Mouse (Mus musculus) heart, postnatal 36 days (tissue): Measurements from ENCODE around the gene Atg4c. TPM values are rescaled to one million over a fixed set of nuclear protein-coding genes. Genes with fewer than 3 reads are reported as not detected.
A peak's percentile ranks its signal among the peaks of the same experiment; 100 is the strongest.

Experiments
- DNase-seq, 2 experiments: peaks; one replicate each; pipeline ENCODE4 v3.0.0; 2021 to 2022
- intact Hi-C: fragments of 180-260 bp; cut with DNase I; formaldehyde crosslinking; loops from one replicate; pipeline ENCODE4 v1.15.1; 2025
- total RNA-seq, 2 experiments: library from RNA; stranded (reverse); gene quantifications; 2 replicates each; pipeline ENCODE4 v1.2.3; 2021

Atg4c gene
- total RNA-seq, 2 experiments from 2014 or later = 4.6 to 5.5 TPM

DNA sequence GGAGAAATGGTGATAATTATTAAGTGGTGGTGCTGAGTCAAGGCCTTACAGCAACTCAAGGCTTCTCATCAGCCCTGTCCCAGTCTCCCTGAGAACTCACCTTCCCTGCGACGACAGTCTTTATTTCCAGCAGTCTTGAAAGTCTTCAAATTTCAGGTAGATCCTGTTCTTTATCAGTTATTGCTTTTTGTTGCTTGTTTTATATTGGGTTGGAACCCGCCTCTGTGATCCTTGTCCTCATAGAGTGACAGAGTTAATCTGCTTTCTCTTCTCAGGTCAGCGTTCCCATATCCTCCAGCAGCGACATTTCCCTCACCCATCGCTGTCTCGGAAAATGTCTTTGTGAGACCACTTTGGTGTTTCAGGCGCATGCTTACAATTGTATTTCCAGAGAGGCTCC lies 56.1 kb downstream of the Atg4c start:
- intact Hi-C loops = no loop called here
- DNase-seq = no peak

GRCm38 (mm10) chr4:99252957-99253356 lies 59.2 kb downstream of the Atg4c start:
- intact Hi-C loops = no loop called here
- DNase-seq = no peak

DNA sequence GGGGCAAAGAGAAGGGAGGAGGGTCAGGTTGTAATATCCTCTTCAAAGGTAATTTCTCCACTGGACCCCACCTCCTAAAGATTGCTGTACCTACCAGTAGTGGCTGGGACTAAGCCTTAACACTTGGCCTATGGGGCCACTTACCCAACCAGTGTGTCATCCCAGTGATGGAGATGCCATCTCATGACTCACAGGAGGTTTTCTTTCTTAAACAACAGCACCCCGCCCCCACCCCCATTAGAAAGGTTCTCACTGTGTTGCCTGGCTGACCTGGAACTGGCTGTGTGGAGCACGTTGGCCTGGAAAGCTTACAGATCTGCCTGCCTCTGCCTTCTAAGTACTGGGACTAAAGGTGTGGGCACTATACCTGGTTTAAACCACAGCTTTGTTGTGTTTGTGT lies 69.5 kb downstream of the Atg4c start:
- intact Hi-C loops = no loop called here

GRCm38 (mm10) chr4:99263663-99264062 lies 69.9 kb downstream of the Atg4c start:
- no peak for DNase-seq
- intact Hi-C loops = no loop called here

More for the DNA sequence above, 69.5 kb downstream of the Atg4c start:
- DNase-seq = no peak

- intact Hi-C loops = no loop called here
- no peak for DNase-seq
Observed at GRCm38 (mm10) chr4:99266843-99267445, 73.2 kb downstream of the Atg4c start.

DNA sequence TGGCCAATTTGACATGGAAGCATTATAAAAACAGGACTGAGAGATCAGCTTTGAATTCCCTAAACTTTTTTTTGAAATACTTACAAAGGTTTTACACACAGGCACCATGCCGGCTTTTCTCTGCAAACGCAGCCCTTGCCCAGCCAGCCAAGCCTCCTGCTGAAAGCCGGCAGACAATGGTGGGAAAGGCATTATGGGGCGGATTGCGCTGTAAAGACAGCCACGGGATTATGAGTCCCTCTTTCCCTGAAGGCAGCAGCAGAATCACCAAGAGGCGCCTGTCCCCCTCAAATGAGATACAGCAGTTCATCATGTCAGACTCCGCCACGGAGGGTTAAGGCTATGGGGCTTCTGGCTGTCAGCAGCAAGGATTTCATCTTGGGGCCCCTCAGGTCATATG lies 79.1 kb downstream of the Atg4c start:
- intact Hi-C loops = no loop called here
- no peak for DNase-seq

DNA sequence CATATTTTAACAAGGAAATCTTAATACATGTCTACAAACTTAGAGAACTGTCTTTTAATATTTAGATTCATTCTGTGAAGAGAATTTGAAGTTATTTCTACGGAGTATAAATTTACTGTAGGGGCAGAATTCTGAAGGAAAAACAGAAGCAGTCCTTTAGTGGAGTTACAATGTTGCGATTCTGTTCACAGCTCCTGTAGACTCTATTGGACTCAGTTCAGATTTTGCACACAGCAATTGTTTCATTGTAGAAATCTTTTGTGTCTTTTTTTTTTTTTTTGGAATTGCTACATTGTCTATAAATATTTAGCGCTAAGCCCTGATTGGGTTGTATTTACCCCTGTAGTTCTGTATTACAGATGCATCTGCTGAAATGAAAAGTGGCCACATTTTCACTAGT lies 79.7 kb downstream of the Atg4c start:
- no peak for DNase-seq
- intact Hi-C loops = no loop called here

- no peak for DNase-seq
- intact Hi-C loops = no loop called here
Observed at GRCm38 (mm10) chr4:99273979-99274378, 80.2 kb downstream of the Atg4c start.

GRCm38 (mm10) chr4:99278876-99279275 lies 85.1 kb downstream of the Atg4c start:
- DNase-seq = peak in 1 of 2 experiments; percentile 13
- intact Hi-C loops = no loop called here

GRCm38 (mm10) chr4:99281711-99282110 lies 88.0 kb downstream of the Atg4c start:
- intact Hi-C loops = no loop called here
- no peak for DNase-seq

DNA sequence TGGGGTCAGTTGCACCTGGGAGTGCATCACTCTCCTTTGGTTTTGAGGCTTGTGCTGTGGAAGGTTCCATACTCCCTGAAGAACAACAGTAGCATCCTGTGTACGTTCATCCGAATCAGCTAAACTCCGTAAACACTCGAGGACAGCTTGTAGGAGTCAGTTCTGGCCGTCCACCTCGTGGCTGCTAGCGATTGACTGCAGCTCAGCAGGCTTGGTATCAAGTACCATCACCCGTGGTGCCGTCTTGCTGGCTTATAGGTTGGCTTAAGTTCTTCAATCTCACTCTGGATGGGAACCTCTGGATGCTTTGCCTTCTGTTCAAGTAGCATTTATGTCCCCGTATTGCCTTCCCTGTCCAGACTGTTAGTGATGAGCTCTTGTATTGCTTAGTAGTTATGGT lies 95.6 kb downstream of the Atg4c start:
- intact Hi-C loops = no loop called here
- DNase-seq = no peak

GRCm38 (mm10) chr4:99298676-99299075 lies 104.9 kb downstream of the Atg4c start:
- intact Hi-C loops = loop anchor here (5.0 kb wide), 1 partner anchor 469 kb away; no protein-coding TSS in a partner anchor
- peak; percentile 14 to 25 for DNase-seq

GRCm38 (mm10) chr4:99304793-99305192 lies 111.1 kb downstream of the Atg4c start:
- intact Hi-C loops = no loop called here
- no peak for DNase-seq

Other genes with a start within 250 kb of the Atg4c start
- gene Angptl3, start 163.0 kb upstream of the Atg4c start, total RNA-seq = 1 to 10 TPM; 3.2 to 3.7 TPM
- 10 to 100 TPM in 1 of 2 experiments, 1 to 10 TPM in 1; 9.0 to 11.8 TPM for gene Dock7, start 73.0 kb upstream of the Atg4c start, total RNA-seq
- not detected for gene Gm12689, start 102.0 kb downstream of the Atg4c start, total RNA-seq